Mouse (Mus musculus) embryonic fibroblast, embryonic 13.5 days (primary cell): Measurements from ENCODE around the gene Gcn1l1.

Experiments used
- CTCF ChIP-seq: IDR thresholded peaks from 2 replicates; pipeline ENCODE4 v1.5.1; 2011; ENCODE audit warnings: mild to moderate bottlenecking, control low read depth, low read length, moderate library complexity, borderline replicate concordance; ENCODE audit not compliant: insufficient read depth
- POLR2A ChIP-seq: IDR thresholded peaks from 2 replicates; pipeline ENCODE4 v1.6.1; 2011; ENCODE audit warnings: low read depth, mild to moderate bottlenecking, control low read depth, low read length, moderate library complexity

GRCm38 (mm10) chr5:115524471-115524870 lies 40.6 kb upstream of the Gcn1l1 start:
- TF ChIP-seq CTCF (no peak), POLR2A (no peak)
